Mouse (Mus musculus) forebrain, embryonic 13.5 days (tissue): Measurements from ENCODE around the gene Cyp1b1. TPM values are rescaled to one million over a fixed set of nuclear protein-coding genes. Genes with fewer than 3 reads are reported as not detected.
A peak's percentile ranks its signal among the peaks of the same experiment; 100 is the strongest.

ENCODE experiments used
- ATAC-seq: fragments of 200-750 bp; cut with Nextera tagmentation; 2 replicates; pipeline ENCODE4 v1.8.0; 2017
- H3K27ac ChIP-seq: fragments of 300-500 bp; sonication (generic); 2 replicates; pipeline ENCODE4 v1.5.1; 2015; ENCODE audit warnings: inconsistent platforms, mild to moderate bottlenecking, moderate library complexity
- H3K27me3 ChIP-seq: fragments of 300-500 bp; sonication (generic); 2 replicates; pipeline ENCODE4 v1.6.1; 2015; ENCODE audit warnings: mild to moderate bottlenecking, inconsistent platforms
- H3K36me3 ChIP-seq: fragments of 300-500 bp; sonication (generic); 2 replicates; pipeline ENCODE4 v1.6.1; 2015; ENCODE audit warnings: mild to moderate bottlenecking, inconsistent platforms; ENCODE audit not compliant: poor library complexity, severe bottlenecking
- H3K4me1 ChIP-seq: fragments of 300-500 bp; sonication (generic); 2 replicates; pipeline ENCODE4 v1.6.1; 2015; ENCODE audit warnings: inconsistent platforms
- H3K4me2 ChIP-seq: fragments of 300-500 bp; sonication (generic); 2 replicates; pipeline ENCODE4 v1.6.1; 2015; ENCODE audit warnings: inconsistent platforms, mild to moderate bottlenecking, moderate library complexity
- H3K4me3 ChIP-seq: fragments of 300-500 bp; sonication (generic); 2 replicates; pipeline ENCODE4 v1.5.1; 2015; ENCODE audit warnings: mild to moderate bottlenecking, inconsistent platforms
- H3K9ac ChIP-seq: fragments of 300-500 bp; sonication (generic); 2 replicates; pipeline ENCODE4 v1.6.1; 2015; ENCODE audit warnings: mild to moderate bottlenecking, inconsistent platforms
- H3K9me3 ChIP-seq: fragments of 300-500 bp; sonication (generic); replicated peaks from 2 replicates; pipeline ENCODE4 v1.6.1; 2016; ENCODE audit warnings: inconsistent platforms
- WGBS: fragments of 180-500 bp; shearing (Covaris S2); methylation state at CpG from one replicate; pipeline ENCODE4 v1.1.7; 2015; 5-methylcytosine and 5-hydroxymethylcytosine counted together
- polyA plus RNA-seq: library from polyadenylated mRNA; unstranded; fragments of >200 nt; fragmentation: Nextera tagmentation; extraction: Ambion mirVana; gene quantifications from 2 replicates; pipeline ENCODE4 v1.2.1, GENCODE M21; 2015

Gene Cyp1b1
- polyA plus RNA-seq, 1 experiment from 2014 or later: 3.9 TPM

- no peak overlapping the region for H3K9ac ChIP-seq
- no peaks in the 10 kb centered on the region for H3K36me3 ChIP-seq
- no peak for ATAC-seq
- H3K27me3 ChIP-seq: no peaks in the 10 kb centered on the region
- no peak overlapping the region for H3K4me2 ChIP-seq
- H3K4me1 ChIP-seq: no peaks in the 10 kb centered on the region
- no peak overlapping the region for H3K27ac ChIP-seq
- no peaks in the 10 kb centered on the region for H3K9me3 ChIP-seq
- no peak overlapping the region for H3K4me3 ChIP-seq
- WGBS: 52% methylated on average over 5 of the region's 5 CpGs
Measured at GRCm38 (mm10) chr17:79738847-79739498, 24.1 kb upstream of the Cyp1b1 start.

GRCm38 (mm10) chr17:79737598-79737997 is 22.7 kb upstream of the Cyp1b1 start:
- Histone ChIP-seq H3K4me2 (no peak overlapping the region), H3K9me3 (no peaks in the 10 kb centered on the region), H3K36me3 (no peaks in the 10 kb centered on the region), H3K9ac (no peak overlapping the region), H3K4me3 (no peak overlapping the region), H3K27me3 (no peaks in the 10 kb centered on the region), H3K27ac (no peak overlapping the region), H3K4me1 (no peaks in the 10 kb centered on the region)
- 88% methylated on average over 3 of the region's 3 CpGs for WGBS
- ATAC-seq: no peak

GRCm38 (mm10) chr17:79733039-79733438 is 18.2 kb upstream of the Cyp1b1 start:
- Histone ChIP-seq H3K9me3 (no peaks in the 10 kb centered on the region), H3K9ac (no peak overlapping the region), H3K27me3 (peaks cover 3% of the 10 kb centered on the region; the same call in 1 of the 2 replicates), H3K27ac (no peak overlapping the region), H3K4me2 (no peak overlapping the region), H3K4me3 (no peak overlapping the region), H3K36me3 (no peaks in the 10 kb centered on the region), H3K4me1 (no peaks in the 10 kb centered on the region)
- WGBS: 40% methylated on average over 4 of the region's 4 CpGs
- no peak for ATAC-seq

- no peak for ATAC-seq
- Histone ChIP-seq H3K4me3 (no peak overlapping the region), H3K36me3 (no peaks in the 10 kb centered on the region), H3K4me2 (no peak overlapping the region), H3K9ac (no peak overlapping the region), H3K9me3 (no peaks in the 10 kb centered on the region), H3K27ac (no peak overlapping the region), H3K27me3 (peaks cover 5% of the 10 kb centered on the region; the same call in 1 of the 2 replicates), H3K4me1 (no peaks in the 10 kb centered on the region)
- 88% methylated on average over 8 of the region's 8 CpGs for WGBS
Measured at GRCm38 (mm10) chr17:79730988-79731387, 16.1 kb upstream of the Cyp1b1 start.

- Histone ChIP-seq H3K9ac (no peak overlapping the region), H3K27me3 (peaks cover 5% of the 10 kb centered on the region; the same call in 1 of the 2 replicates), H3K4me2 (peak overlapping the region; percentile 4; the same call in 1 of the 2 replicates), H3K27ac (no peak overlapping the region), H3K36me3 (no peaks in the 10 kb centered on the region), H3K4me3 (no peak overlapping the region), H3K9me3 (no peaks in the 10 kb centered on the region), H3K4me1 (no peaks in the 10 kb centered on the region)
- ATAC-seq: no peak
- 42% methylated on average over 16 of the region's 16 CpGs for WGBS
Measured at GRCm38 (mm10) chr17:79728585-79729503, 14.0 kb upstream of the Cyp1b1 start.

GRCm38 (mm10) chr17:79728053-79728584 is 13.3 kb upstream of the Cyp1b1 start:
- Histone ChIP-seq H3K27ac (no peak overlapping the region), H3K9ac (no peak overlapping the region), H3K4me2 (peak overlapping the region; percentile 4; the same call in 1 of the 2 replicates), H3K9me3 (no peaks in the 10 kb centered on the region), H3K36me3 (no peaks in the 10 kb centered on the region), H3K27me3 (peaks cover 5% of the 10 kb centered on the region; the same call in 1 of the 2 replicates), H3K4me1 (no peaks in the 10 kb centered on the region), H3K4me3 (no peak overlapping the region)
- WGBS: 31% methylated on average over 14 of the region's 14 CpGs
- ATAC-seq: no peak

- peaks cover 5% of the 10 kb centered on the region; the same call in 1 of the 2 replicates for H3K27me3 ChIP-seq
- H3K27ac ChIP-seq: no peak overlapping the region
- H3K36me3 ChIP-seq: no peaks in the 10 kb centered on the region
- WGBS: 90% methylated on average over 5 of the region's 5 CpGs
- H3K9me3 ChIP-seq: no peaks in the 10 kb centered on the region
- H3K4me3 ChIP-seq: no peak overlapping the region
- ATAC-seq: no peak
- no peak overlapping the region for H3K9ac ChIP-seq
- no peak overlapping the region for H3K4me2 ChIP-seq
- H3K4me1 ChIP-seq: no peaks in the 10 kb centered on the region
Measured at GRCm38 (mm10) chr17:79726613-79727012, 11.8 kb upstream of the Cyp1b1 start.

- no peak overlapping the region for H3K9ac ChIP-seq
- peaks cover 3% of the 10 kb centered on the region; the same call in 1 of the 2 replicates for H3K4me1 ChIP-seq
- no peaks in the 10 kb centered on the region for H3K9me3 ChIP-seq
- WGBS: 77% methylated on average over 7 of the region's 7 CpGs
- peaks cover 19% of the 10 kb centered on the region for H3K27me3 ChIP-seq
- no peaks in the 10 kb centered on the region for H3K36me3 ChIP-seq
- H3K27ac ChIP-seq: no peak overlapping the region
- H3K4me2 ChIP-seq: no peak overlapping the region
- H3K4me3 ChIP-seq: no peak overlapping the region
- no peak for ATAC-seq
Measured at GRCm38 (mm10) chr17:79720681-79721080, 5.8 kb upstream of the Cyp1b1 start.

GRCm38 (mm10) chr17:79715649-79716143 is 835 bp upstream of the Cyp1b1 start:
- no peaks in the 10 kb centered on the region for H3K36me3 ChIP-seq
- peaks cover 36% of the 10 kb centered on the region for H3K4me1 ChIP-seq
- peak overlapping the region; percentile 48 for H3K4me3 ChIP-seq
- WGBS: under 1% methylated on average over 38 of the region's 42 CpGs
- H3K27ac ChIP-seq: no peak overlapping the region
- H3K4me2 ChIP-seq: peak overlapping the region; percentile 88
- no peaks in the 10 kb centered on the region for H3K9me3 ChIP-seq
- peak; percentile 89 for ATAC-seq
- H3K27me3 ChIP-seq: peaks cover 63% of the 10 kb centered on the region
- H3K9ac ChIP-seq: peak overlapping the region; percentile 60

- Histone ChIP-seq H3K9me3 (no peaks in the 10 kb centered on the region), H3K36me3 (no peaks in the 10 kb centered on the region), H3K27ac (no peak overlapping the region), H3K4me3 (peak overlapping the region; percentile 48), H3K4me1 (peaks cover 36% of the 10 kb centered on the region), H3K27me3 (peaks cover 75% of the 10 kb centered on the region), H3K4me2 (peak overlapping the region; percentile 88), H3K9ac (peak overlapping the region; percentile 60; the same call in 1 of the 2 replicates)
- WGBS: 1% methylated on average over 16 of the region's 16 CpGs
- no peak for ATAC-seq
Measured at GRCm38 (mm10) chr17:79714368-79714895, 429 bp downstream of the Cyp1b1 start.

GRCm38 (mm10) chr17:79713643-79714367 is 1.1 kb downstream of the Cyp1b1 start:
- peaks cover 78% of the 10 kb centered on the region for H3K27me3 ChIP-seq
- peaks cover 36% of the 10 kb centered on the region for H3K4me1 ChIP-seq
- WGBS: under 1% methylated on average over 63 of the region's 63 CpGs

More at GRCm38 (mm10) chr17:79713643-79714367, 1.1 kb downstream of the Cyp1b1 start:
- no peaks in the 10 kb centered on the region for H3K36me3 ChIP-seq
- peak overlapping the region; percentile 88 for H3K4me2 ChIP-seq
- H3K4me3 ChIP-seq: peak overlapping the region; percentile 48
- peak; percentile 36 for ATAC-seq
- no peak overlapping the region for H3K27ac ChIP-seq
- H3K9me3 ChIP-seq: no peaks in the 10 kb centered on the region
- peak overlapping the region; percentile 53 for H3K9ac ChIP-seq
